Mouse (Mus musculus) gastrocnemius, postnatal 25 days (tissue): ENCODE measurements around the gene Siah2. TPM values are rescaled to one million over a fixed set of nuclear protein-coding genes. Genes with fewer than 3 reads are reported as not detected.

Source experiments
- DNase-seq: peaks from one replicate; pipeline ENCODE4 v3.0.0; 2022
- long read RNA-seq, 2 experiments: library from polyadenylated mRNA; stranded (forward); transcript quantifications; one replicate each; pipeline ENCODE4 v2.0.0; 2021
- total RNA-seq, 2 experiments: library from RNA; stranded (reverse); gene quantifications; 1 replicate in 1 of 2; 2 replicates in 1 of 2; pipeline ENCODE4 v1.2.3; 2021

Gene Siah2
- 1 to 10 TPM; 9.0 to 9.5 TPM for total RNA-seq
- long read RNA-seq, experiment 1, transcript Siah2-201 (2 exons, 2,511 nt) = major isoform, 15 of 19 reads
- long read RNA-seq, experiment 1, partial matches to known transcripts = 0 of 19 reads
- long read RNA-seq, experiment 1, other reads (novel, unspliced or antisense) = 4 of 19 reads
- long read RNA-seq, experiment 2, transcript Siah2-201 (2 exons, 2,511 nt) = major isoform, 14 of 17 reads
- long read RNA-seq, experiment 2, partial matches to known transcripts = 0 of 17 reads
- long read RNA-seq, experiment 2, other reads (novel, unspliced or antisense) = 3 of 17 reads

DNA sequence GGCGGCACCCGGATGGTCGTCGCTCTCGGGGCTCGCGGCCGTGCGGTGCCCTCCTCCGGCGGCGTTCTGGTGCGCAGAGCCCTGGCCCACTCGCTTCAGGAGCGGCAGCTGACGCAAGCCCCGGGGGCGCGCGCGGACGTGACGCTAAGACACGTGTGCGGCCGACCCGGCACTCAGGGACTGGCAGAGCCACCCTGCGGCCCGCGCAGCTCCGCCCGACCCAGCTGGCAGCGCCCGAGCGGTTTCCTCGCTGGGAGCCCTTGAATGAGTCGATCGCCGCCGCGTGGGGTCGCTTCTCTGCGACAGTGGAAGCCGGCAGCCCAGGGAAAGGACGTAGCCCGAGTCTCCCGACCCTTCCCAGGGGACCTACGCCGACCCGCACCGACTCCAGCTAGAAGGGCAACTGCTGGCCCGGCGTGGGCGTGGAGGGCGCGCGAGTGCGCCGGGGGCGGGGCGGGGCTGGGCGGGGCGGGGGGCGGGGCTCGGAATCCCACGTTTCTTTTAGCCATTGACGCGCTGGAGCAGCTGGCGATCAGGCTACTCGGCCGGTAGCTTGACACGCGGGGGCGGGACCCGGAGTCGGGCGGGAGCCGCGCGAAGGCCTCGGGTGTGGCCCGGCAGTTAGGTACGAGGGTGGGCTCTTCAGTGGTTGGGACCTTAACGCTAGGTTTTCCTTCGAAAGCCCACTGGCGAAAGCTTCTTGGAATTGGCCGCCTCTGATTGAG is at the start of gene Siah2:
Gene Siah2, minus strand, starts transcription at position 404 of the 725 bp plus-strand sequence.
- peak; percentile 89 for DNase-seq

DNA sequence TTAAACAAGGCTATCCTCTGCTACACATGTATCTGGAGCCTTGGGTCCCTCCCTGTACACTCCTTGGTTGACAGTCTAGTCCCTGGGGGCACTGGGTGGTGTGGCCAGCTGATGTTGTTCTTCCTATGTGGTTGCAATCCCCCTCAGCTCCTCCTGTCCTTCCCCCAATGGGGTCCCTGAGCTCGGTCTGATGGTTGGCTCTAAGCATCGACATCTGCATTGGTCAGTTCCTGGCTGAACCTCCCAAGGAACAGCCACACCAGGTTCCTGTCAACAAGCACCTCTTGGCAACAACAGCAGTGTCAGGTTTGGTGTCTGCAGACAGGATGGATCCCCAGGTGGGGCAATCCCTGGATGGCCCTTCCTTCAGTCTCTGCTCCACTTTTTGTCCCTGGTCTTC is 47.3 kb upstream of the Siah2 start:
- no peak for DNase-seq

DNA sequence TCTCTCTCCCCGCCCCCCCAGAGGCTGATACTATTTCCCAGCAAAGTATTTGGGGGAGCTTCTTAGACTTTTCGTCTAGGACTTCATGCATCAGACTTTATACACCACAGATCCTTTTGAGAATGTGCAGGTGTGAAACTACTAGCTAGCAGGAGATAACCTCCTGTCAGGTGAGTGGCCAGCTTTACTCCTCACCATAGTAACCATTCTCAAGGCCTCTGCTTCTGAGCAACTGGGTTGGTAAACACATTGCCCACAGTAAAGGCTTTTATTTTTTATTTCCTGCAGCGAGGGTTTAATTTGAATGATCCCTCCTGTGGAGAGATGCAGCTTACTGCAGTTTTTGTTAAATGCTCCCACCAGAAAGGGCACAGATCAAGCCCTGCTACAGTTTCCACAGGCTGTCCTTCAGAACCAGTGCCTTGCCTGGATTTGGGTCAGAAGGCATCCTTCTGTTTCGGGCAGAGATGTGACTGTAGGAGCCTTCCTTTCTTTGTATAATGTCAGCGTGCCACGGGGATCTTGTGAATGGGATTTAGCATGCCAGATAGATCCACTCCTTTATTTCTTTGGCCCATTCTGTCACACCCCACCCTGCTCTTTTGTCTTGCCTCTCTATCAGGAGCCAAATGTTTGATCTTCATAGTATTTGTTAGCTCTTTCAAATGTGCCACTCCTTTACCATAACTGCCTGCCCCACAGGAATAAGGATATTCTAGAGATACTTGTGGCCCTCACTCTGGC is 46.3 kb upstream of the Siah2 start:
- DNase-seq = no peak

DNA sequence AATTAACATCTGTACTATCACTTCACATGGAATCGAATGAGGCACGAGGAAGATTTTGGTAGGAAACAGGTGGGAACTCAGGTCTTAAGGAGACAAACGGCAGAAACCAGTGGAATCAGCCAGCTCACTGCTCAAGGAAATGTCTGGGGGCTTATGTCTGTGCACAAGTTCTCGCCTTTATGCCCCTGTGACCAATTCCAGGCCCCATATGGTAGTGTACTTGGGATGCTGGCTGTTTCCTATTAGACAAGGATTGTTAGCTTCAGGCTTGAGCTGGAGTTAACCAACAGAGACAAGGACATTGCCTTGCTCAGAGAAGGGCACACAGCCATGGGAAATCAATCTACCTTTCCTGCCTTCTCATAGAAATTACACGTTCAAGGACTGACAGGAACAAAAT is 39.3 kb upstream of the Siah2 start:
- no peak for DNase-seq

DNA sequence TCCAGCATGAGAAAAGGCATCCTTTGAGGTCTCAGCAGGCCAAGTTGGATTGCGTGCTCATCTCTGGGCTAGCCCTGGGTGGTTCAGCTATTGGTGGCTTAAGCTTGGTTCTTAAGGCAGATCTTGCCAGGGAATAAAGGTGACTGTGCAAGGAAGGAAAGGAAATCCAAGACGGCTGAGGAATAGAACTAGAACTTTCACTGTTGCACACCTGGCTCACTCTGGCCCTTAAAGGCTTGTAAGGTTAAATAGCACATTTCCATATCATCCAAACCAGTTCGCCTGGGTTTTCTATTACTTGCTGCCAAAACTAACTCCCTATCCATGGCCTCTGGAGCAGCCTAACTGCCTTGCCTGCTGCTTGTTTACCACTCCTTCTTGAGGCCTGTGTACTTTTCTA is 38.4 kb upstream of the Siah2 start:
- no peak for DNase-seq

DNA sequence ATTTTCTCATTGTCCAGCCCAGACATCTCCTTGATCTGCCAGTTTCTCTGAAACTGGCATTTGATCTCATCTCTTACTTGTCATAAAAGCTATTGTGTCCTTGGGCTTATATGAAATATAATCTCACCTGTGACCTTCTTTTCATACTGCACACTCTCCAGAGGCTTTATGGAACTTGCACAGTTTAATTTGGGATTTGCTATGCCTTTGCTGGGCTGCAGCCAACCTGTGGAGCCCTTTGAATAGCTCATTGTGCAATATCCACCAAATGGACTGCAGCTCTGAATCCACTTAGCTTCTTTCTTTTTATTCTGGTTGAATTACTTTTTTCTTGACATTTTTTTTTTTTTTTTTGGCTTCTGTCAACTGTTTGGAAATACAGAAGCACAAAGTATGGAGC is 37.3 kb upstream of the Siah2 start:
- DNase-seq = no peak

DNA sequence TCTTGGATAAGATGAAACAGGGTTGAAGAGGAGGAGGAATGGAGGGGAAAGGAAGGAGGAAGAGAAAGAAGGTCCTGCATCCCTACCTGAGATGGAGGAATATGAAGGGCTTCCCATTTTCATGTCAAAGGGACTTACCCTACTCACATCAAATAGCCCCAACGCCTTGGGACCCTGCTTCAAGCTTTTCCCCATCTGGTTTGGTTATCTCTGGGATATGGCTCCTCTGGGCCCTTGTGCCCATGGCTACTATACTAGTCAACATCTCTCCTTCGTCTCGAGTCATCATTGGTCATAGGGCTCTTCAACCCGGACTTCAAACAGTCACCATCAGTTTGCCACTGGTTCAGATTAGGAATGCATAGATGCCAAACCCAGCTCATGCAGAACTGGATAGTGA is 35.4 kb upstream of the Siah2 start:
- no peak for DNase-seq

DNA sequence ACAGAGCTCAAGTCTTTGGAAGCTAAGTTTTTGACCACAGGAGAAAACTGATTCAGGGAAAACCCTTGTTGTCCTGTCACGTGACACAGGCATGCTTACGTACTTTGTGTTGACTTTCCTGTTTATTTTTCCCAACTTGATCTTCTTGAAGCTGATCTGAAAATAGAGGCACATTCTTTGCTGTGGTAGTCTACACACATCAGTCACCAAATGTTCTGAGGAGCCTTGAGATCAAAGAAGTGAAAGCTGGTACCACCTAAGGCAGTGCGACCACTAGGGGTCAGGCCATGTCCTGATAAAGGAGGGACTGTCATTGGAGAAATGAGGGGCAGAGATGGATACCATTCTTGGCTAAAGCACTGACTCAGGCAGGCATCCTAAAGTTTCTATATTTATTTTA is 34.8 kb upstream of the Siah2 start:
- no peak for DNase-seq

DNA sequence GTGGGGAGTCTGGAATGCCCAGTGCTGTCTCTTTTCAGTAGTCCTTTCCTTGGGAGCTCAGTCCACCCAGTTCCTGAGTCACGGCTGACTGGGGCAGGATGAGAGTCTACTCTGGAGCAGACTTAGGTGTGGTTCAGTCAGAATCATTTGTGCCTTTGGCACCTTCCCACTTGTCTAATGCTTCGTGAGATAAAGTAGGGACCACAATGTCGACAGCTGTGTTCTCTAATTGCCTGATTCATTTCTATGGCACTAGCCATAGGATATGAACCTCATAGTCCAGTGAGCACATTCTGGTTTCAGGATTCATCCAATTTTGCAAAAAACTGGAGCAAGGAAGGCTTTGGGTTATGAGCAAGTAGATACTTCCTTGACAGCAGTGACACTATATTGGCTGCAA is 34.2 kb upstream of the Siah2 start:
- DNase-seq = no peak

DNA sequence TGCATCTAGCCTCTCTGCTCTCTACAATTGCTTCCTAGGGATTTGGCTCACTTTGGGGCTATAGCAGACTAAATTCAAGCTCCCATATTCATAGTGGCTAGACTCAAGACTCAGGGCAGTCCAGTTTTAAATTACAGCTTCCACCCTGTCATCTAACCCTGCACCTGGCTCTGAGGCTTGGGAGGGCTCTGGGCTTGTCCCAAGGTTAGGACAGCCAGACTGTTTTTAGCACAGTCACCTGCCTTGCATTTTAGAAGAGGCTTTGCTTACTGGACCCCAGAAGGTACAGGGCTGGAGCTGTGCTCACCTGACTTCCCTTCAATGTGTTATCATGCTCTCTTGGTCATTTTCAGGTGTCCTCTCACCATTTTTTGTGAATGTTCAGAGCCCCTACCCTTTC is 32.6 kb upstream of the Siah2 start:
- no peak for DNase-seq

DNA sequence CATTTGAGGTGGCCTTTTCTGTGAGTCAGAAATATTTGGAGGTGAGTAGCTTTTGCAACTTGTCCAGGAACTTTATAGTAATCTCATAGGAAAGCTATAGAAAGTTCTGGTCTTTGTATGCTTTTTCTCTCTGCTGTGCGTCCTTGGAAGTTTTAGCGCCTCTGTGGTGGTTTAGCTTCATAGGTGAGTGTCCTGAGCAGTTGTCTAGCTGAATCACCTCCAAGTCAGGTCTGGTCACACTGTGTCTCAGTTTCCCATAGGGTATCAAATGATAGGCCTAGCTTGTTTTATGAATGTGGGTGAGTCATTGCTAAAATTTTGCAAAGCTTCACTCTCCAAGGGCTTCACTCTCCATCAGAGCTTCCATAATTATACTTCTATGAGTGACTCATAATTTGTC is 31.5 kb upstream of the Siah2 start:
- DNase-seq = no peak

DNA sequence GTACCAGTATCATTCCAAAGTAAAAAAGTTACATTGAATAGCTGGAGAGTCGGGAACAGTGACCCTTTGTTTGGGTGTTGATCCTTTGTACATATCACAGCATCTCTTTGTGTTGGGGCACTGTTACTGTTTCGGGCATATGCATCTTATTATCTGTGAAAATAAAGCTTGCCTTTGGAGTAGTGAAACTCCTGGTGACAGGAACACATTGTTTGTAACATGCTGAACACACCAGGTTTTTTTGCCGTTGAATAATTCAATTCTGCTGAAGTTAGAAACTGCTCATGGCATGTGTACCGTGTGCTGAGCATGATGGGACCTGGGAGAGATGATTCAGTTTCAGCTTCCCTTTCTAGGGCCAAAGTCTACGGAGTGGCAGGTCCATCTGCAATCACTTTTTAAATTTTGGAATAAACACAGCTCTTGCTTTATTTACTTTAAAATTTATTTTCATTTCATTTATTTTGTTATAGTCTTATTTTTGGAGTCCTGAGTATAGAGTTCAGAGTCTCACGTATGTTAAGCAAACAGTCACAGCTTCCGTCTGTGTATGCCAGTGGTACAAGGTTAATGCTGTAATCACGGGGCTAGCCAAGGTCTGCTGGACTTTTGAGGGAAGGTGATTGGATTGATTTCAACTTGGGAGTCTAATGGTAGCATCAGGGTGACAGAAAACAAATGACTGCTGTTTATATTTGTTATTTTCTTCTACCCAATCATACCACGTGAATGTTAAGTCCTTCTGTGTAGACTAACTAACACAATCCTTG is 27.4 kb upstream of the Siah2 start:
- no peak for DNase-seq

DNA sequence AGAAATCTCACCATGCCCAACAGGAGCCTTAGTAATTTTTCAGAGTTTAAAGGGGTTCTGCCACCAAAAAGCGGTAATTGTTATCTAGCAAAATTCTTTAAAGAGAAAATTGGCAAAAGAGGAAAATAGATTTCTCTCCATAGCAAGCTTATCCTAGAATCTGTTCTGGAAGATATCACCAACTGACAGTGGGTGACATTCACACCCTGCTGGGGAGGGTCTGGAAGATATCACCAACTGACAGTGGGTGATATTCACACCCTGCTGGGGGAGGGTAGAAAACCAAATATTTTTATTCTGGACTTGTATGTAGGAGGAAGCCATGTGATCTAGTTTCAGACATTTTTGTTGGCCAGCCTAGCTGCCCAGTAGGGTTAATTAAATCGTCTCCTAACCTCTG is 24.5 kb upstream of the Siah2 start:
- DNase-seq = no peak

DNA sequence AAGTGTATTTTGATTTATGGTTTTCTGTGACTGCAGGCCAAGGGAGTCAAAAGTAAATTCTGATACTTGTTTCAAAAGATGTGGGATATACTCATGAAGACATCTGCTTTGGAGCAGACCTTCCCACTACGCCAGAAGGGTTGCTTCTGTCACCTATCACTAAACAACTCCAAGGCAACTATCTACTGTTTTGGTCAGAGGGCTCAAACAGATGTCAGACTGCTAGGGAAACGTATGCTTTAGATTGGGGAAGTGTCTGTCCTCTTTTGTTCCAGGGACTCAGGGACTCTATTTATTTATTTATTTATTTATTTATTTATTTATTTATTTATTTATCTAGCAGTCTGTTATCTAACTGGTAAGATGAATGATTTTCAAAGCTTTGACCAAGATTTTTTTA is 22.6 kb upstream of the Siah2 start:
- DNase-seq = no peak

DNA sequence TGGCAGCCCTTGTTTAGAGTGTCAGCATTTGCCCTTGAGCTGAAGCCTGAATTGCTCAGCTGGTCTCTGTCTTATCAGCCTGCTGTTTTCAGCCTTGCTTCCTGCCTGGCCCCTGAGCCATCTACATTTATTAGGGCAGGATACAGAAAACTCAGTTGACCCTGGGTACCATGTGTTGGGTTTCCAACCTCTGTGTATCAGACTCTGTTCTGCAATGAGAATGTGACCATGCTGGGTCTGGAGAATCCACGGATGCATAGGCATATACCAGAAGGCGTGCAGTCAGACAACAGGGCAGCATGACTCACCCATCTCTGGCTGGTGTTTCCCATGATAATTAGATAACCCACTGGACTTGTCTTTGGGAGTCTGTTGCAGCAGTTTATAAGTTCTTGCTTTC is 21.8 kb upstream of the Siah2 start:
- DNase-seq = no peak

DNA sequence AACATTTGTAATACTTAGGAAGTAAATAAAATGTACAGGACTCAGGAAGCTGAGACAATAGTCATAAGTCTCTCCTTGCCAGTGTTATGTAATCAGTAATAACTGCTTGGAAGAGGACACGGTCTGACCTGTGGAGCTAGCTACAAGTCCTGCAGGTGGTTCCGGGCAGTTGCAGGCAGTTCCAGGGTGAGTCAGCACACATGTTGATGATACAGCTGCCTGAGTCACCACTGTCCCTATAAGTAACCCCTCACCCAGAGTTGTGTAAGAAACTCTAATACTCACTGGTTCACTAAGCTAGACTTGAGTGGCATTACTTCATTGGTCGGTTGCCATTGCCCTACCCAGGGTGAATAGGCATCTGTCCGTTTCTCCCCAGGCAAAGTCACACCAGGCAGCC is 21.0 kb upstream of the Siah2 start:
- DNase-seq = no peak

DNA sequence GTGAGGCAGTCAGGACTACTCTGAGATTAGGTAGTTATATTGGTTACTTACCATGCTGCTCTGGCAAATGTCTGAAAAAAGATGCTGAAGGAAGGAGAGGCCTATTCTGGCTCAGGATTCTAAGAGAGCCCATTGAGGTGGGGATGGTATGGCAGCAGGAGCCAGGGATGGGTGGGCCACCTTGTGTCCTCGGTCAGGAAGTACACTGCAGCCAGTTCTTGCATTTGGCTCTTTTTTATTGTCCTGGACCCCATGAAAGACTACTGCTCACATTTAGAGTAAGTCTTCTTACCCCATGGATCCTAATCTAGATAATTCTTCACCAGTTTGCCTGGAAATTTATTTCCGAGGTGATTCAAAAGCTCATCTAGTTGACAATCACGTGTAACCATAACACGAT is 12.3 kb upstream of the Siah2 start:
- DNase-seq = no peak

DNA sequence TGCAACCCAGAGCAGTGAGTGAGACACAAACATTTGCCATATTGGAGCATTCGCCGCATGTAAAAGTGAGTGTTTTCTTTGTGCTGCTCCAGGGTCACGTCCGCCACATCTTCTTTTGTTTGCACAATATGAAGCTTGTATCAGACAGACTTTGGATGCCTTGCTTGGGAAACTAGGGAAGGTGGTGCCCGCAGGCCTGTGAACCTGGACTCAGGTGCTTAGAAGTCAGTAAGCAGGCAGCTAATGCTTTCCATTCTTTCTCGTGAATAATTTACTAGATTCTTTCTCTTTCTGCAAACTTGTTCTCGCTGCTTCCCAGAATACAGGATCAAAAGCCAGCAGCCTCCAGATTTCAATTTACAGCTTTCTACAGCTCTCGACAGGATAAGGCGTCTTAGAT is 11.5 kb upstream of the Siah2 start:
- DNase-seq = no peak

DNA sequence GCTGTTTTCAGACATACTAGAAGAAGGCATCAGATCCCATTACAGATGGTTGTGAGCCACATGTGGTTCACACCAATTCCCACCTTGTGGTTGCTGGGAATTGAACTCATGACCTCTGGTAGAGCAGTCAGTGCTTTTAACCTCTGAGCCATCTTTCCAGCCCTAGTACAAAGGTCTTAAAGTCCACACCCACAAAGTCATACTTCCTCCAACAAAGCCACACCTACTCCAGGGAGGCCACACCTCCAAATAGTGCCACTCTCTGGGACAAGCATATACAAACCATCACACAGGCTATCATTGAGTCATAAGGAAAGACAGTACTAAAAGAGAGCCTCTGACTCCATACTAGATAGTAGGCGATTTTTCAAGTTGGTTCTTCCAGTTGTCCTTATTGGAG is 10.1 kb upstream of the Siah2 start:
- DNase-seq = no peak

DNA sequence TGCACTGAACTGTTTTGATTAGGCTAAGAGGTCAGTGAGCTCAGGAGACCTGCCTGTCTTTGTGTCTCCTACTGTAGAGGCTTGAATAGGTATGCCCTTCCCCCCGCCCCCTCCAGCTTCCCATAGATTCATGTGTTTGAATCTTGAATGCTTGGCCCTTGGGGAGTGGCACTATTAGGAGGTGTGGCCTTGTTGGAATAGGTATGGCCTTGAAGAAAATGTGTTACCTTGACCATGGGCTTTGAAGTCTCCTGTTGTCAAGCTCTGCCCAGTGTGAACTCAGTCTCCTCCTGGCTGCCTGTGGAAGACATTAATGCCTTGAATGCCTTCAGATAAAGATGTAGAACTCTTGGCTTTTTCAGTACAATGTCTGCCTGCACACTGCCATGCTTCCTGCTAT is 9.2 kb upstream of the Siah2 start:
- DNase-seq = no peak

DNA sequence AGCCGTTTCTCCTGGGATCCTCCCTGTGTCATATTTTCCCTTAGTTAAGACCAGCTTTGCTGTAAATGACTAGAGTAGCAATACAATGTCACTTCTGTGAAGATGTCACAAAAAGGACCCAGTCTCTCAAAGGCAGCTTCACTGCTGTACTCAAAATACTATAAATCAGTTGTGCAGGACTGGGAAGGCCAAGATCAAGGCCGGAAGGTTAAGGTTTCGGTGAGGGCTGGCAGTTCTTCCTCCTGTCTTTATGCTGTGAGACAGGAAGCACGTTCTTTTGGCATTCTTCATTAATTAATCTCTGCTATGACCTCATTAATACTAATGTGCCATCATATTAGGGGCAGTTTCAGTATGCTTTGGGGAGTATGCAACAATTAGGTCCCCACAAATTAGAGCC is 5.7 kb upstream of the Siah2 start:
- DNase-seq = no peak

DNA sequence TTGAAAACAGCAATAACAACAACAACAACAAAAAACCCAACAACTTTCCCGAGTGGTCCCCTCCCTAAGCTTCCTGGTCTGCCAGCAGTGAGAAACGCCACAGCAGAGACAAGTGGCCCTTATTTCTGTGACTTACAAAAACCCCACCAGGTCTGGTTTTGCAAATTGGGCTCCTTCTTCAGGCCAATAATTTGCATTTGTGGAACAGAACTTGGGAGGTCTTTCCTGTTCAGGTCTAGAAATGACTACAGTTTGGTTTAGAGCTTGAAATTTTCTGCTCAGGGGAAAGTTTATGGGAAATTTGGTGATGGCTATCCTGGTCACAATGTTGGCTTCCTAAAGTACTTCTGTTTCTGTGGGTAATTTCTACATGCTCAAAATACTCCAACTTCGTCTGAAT is 4.6 kb upstream of the Siah2 start:
- DNase-seq = no peak

DNA sequence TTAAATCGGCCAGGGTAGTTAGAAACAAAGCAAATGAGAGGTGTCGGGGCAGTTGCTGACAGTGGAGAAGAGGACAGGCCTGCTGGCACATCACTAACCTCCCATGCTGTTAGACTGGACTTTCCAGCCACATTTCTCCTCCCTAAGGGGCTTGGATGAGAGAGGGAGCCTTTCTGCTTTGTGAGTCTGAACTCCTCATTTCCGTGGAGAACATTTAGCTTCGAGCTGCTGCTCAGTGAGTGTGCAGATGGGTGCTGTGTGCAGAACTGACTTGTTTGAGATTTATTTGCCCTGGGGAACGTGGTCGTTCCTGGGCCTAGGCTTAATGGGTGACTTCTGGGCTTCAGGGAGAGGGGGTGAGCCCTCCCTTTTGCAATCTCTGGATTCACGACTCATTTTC is 3.3 kb upstream of the Siah2 start:
- DNase-seq = no peak
